Mouse (Mus musculus): ENCODE measurements around the gene Strada. TPM values are rescaled to one million over a fixed set of nuclear protein-coding genes. Genes with fewer than 3 reads are reported as not detected.
"Not testable (repeated sequence)": the region's sequence is repeated elsewhere in the genome, so short reads cannot be mapped to it uniquely, and the experiment has no call there.

The Strada gene
- polyA plus RNA-seq (2012): 2.6 and 3.1 TPM in 2 replicates

DNA sequence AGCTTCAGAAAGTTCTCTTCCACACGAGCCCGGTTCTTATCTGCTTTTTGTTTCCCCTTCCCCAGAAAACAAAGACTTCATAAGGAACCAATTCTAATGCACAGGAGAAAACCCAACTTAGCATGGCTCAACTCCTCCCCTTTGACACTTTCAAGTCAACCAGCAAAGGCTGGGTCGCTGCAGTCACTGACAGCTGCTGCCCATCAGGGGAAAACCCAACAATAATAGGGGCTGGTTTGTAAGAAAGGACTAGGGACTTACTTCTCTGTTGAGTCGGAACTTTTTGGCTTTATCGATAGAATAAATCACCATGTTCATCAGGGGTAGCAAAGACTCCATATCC is at the start of gene Strada:
Gene Strada (minus strand): TSS at position 46 of the 343 bp plus-strand sequence.
- Histone ChIP-seq H3K27me3 (ENCODE audit: control insufficient read depth) (no peaks in the 10 kb centered on the region), H3K4me1 (ENCODE audit: control insufficient read depth) (peaks cover 25% of the 10 kb centered on the region), H3K4me3 (replicated peaks) (no peak within 1 kb of the TSS), H3K36me3 (ENCODE audit: control insufficient read depth) (peaks cover 90% of the 10 kb centered on the region), H3K9me3 (ENCODE audit: control insufficient read depth, low read length) (no peaks in the 10 kb centered on the region)
- TF ChIP-seq TAL1 (IDR thresholded peaks at IDR 0.05; ENCODE audit: low read length) (no peak), GATA1 (IDR thresholded peaks at IDR 0.05; ENCODE audit: low read length) (no peak)

DNA sequence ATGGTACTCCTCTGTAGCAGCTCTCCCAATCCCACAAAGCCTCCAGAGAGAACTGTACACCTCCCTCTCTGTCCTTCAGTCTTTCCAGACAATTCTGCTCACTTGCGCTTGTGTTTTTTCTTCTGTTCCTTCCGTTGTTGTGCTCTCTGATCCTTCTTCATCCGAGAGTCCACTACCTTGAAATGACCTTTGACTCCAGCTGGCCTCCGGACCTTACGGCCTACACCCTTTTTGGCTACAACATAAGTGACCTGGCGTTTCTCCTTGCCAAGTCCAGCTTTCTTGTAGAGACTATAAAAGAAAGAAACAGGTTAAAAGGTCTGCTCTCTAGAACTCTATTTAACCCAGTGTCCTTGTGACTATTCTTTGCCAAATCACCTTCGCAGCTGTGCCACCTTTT is 47.4 kb upstream of the Strada start:
- H3K27me3 ChIP-seq (ENCODE audit: control insufficient read depth): no peaks in the 10 kb centered on the region
- H3K36me3 ChIP-seq (ENCODE audit: control insufficient read depth): peaks cover 99% of the 10 kb centered on the region
- TF ChIP-seq GATA1 (IDR thresholded peaks at IDR 0.05; ENCODE audit: low read length) (no peak), TAL1 (IDR thresholded peaks at IDR 0.05; ENCODE audit: low read length) (no peak)
- H3K9me3 ChIP-seq (ENCODE audit: control insufficient read depth, low read length): peaks cover 5% of the 10 kb centered on the region; the same call in 1 of the 2 replicates
- H3K4me3 ChIP-seq (replicated peaks): no peak overlapping the region
- peaks cover 8% of the 10 kb centered on the region for H3K4me1 ChIP-seq (ENCODE audit: control insufficient read depth)

DNA sequence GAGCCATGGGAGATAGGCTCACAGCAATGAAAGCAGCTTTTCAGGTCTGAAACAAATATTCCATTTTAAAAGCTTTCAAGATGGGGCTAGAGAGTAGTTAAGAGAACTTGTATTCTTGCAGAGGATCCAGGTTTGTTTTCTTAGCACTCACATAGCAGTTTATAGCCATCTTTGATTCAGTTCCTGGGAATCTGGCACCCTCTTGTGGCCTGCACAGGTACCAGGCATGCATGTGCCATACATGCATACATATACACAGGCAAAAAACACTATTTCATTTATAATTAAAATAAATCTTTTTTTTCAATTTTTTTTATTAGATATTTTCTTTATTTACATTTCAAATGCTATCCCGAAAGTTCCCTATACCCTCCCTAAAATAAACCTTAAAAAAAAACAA is 44.9 kb upstream of the Strada start:
- Histone ChIP-seq H3K27me3 (ENCODE audit: control insufficient read depth) (no peaks in the 10 kb centered on the region), H3K9me3 (ENCODE audit: control insufficient read depth, low read length) (peaks cover 5% of the 10 kb centered on the region; the same call in 1 of the 2 replicates), H3K4me3 (replicated peaks) (no peak overlapping the region), H3K36me3 (ENCODE audit: control insufficient read depth) (peaks cover 99% of the 10 kb centered on the region), H3K4me1 (ENCODE audit: control insufficient read depth) (no peaks in the 10 kb centered on the region)
- TF ChIP-seq GATA1 (IDR thresholded peaks at IDR 0.05; ENCODE audit: low read length): no peak
- TF ChIP-seq TAL1 (IDR thresholded peaks at IDR 0.05; ENCODE audit: low read length): no peak

DNA sequence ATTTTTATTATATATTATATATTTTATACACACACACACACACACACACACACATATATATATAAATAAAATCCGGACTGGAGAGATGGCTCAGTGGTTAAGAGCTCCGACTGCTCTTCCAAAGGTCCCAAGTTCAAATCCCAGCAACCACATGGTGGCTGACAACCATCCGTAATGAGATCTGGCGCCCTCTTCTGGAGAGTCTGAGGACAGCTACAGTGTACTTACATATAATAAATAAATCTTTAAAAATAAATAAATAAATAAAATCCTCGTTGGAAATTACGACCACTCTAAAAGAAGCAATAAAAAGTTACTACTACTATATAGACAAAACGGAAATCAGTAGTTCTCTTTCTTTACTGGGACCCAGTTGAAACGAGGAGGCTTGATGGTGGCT is 32.0 kb upstream of the Strada start:
- not testable (repeated sequence) for H3K27me3 ChIP-seq (ENCODE audit: control insufficient read depth); H3K4me3 ChIP-seq (replicated peaks); H3K4me1 ChIP-seq (ENCODE audit: control insufficient read depth); H3K9me3 ChIP-seq (ENCODE audit: control insufficient read depth, low read length)
- H3K36me3 ChIP-seq (ENCODE audit: control insufficient read depth): peaks cover 90% of the 10 kb centered on the region

DNA sequence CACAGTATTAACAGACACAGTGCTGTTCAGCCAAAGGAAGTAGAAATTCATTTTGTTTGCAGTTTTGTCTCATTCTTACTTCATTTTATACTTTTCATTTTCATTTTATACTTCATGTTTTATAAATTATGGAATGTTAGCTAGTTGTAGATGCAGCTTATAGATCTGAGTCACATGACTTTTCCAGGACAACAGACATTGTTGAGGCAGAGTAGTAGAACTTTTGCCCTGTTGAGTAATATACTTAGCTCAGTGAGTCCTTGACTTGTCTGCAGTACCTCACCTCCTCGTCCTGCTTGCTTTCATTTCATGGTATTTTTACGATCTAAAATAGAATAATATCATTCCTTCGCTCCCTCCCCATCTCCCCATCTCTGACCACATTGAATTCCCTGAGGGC is 18.6 kb upstream of the Strada start:
- TF ChIP-seq TAL1 (IDR thresholded peaks at IDR 0.05; ENCODE audit: low read length): no peak
- TF ChIP-seq GATA1 (IDR thresholded peaks at IDR 0.05; ENCODE audit: low read length): no peak
- Histone ChIP-seq H3K36me3 (ENCODE audit: control insufficient read depth) (peaks cover 33% of the 10 kb centered on the region), H3K27me3 (ENCODE audit: control insufficient read depth) (no peaks in the 10 kb centered on the region), H3K4me1 (ENCODE audit: control insufficient read depth) (peaks cover 28% of the 10 kb centered on the region), H3K4me3 (replicated peaks) (no peak overlapping the region), H3K9me3 (ENCODE audit: control insufficient read depth, low read length) (no peaks in the 10 kb centered on the region)

DNA sequence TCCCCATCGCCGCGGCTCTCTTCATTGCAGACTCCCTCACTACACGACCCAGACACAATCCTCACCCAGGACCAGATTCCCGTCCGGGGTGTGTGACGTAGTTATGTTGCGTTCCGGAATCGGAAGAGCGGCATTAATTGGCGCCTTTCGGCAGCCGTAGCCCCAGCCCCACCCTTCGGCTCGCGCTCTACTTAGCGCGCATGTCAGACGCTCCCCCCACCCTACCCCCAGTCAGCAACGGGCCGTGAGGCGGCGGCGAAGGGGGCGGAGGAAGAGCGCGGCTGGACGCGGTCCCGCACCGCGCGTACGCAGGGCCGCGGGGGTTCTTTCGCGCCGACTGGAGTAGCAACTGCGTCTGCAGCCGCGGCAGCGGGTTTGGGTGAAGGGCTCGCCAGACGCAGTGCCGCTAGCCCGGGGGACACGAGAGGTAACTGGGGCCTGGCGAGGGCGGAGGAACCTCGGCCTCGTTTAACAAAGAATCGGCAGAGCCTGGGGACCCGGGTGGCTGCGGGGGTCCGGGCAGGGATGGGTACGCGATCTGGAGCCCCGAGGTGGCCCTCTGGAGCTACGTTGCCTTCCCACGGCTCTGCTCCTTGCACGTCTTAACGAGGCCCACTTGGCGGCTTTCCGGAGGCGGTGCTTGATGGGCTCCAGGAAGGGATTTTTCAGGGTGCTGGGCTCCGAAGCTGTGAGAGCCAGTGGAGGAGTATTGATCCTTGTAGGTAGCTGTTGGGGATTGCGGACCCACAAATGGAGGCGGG is 14.9 kb upstream of the Strada start, which contains the start of gene Ddx42:
Gene Ddx42 (plus strand): TSS at position 197 of the 761 bp plus-strand sequence.
- Histone ChIP-seq H3K36me3 (ENCODE audit: control insufficient read depth) (peaks cover 32% of the 10 kb centered on the region), H3K27me3 (ENCODE audit: control insufficient read depth) (no peaks in the 10 kb centered on the region), H3K4me3 (replicated peaks) (peak within 1 kb of the TSS; percentile 89), H3K9me3 (ENCODE audit: control insufficient read depth, low read length) (no peaks in the 10 kb centered on the region), H3K4me1 (ENCODE audit: control insufficient read depth) (peaks cover 43% of the 10 kb centered on the region)
- TF ChIP-seq TAL1 (IDR thresholded peaks at IDR 0.05; ENCODE audit: low read length) (no peak), GATA1 (IDR thresholded peaks at IDR 0.05; ENCODE audit: low read length) (no peak)

DNA sequence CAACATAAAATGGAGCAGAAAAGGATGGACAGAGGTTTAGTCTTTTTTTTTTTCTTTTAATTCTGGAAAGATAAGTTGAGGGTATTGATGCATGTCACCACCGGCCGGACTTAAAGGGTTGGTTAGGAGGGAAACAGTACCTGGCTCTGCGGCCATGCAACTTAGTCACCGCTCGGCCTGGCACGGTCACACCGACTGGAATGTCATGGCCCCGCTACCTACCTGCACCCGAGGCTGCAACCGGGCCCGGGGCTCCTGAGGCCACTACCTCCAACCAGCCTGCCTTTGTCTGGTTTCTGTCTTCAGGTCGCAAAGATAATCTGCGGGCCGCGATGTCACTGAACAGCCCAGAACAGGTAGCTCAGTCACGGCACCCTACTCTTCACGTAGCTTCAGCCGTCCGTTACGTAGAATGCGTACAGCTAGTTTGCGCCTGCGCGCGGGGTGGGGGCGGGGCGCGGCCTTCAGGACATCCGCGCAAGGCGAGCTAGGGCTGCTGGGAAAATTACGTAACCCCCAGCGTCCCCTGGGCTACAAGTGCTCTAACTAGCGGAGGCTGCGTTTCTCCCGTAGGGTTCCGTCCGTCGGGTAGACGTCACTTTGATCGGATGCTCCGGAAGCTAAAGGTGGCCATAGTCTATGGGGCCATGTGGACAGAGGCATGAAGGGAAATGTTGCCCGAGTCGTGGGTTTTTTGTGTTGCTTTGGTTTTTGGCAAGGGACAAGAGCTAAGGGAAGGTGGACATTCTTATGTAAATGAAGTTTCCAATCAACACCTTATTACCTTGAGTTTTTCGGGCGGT is 14.2 kb upstream of the Strada start, which contains the start of gene Ccdc47:
Gene Ccdc47 (minus strand): TSS at position 418 of the 803 bp plus-strand sequence.
- H3K9me3 ChIP-seq (ENCODE audit: control insufficient read depth, low read length): no peaks in the 10 kb centered on the region
- H3K4me1 ChIP-seq (ENCODE audit: control insufficient read depth): peaks cover 43% of the 10 kb centered on the region
- no peaks in the 10 kb centered on the region for H3K27me3 ChIP-seq (ENCODE audit: control insufficient read depth)
- H3K36me3 ChIP-seq (ENCODE audit: control insufficient read depth): peaks cover 40% of the 10 kb centered on the region
- peak within 1 kb of the TSS; percentile 89 for H3K4me3 ChIP-seq (replicated peaks)
- TF ChIP-seq TAL1 (IDR thresholded peaks at IDR 0.05; ENCODE audit: low read length) (no peak), GATA1 (IDR thresholded peaks at IDR 0.05; ENCODE audit: low read length) (no peak)

DNA sequence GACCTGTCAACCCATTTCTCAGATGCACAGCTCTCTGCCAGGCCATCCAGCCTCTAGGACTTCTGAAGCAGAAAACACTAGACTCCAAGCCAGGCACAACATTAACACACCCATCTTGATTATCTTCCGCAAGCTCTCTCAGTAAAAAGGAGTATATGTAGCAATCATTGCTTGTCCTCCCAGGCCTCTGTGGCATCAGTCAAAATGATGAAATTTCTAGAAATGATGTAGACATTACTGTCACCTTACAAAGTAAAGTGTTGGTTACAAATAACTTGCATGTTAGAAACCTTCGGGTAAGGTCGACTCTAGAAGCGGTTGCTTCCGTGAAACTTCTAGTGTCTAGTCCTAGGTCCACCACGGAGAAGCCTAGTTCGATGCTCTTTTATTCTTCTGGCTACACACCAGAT is 13.5 kb upstream of the Strada start:
- no peak for TF ChIP-seq GATA1 (IDR thresholded peaks at IDR 0.05; ENCODE audit: low read length)
- no peak for TF ChIP-seq TAL1 (IDR thresholded peaks at IDR 0.05; ENCODE audit: low read length)
- H3K4me3 ChIP-seq (replicated peaks): peak overlapping the region; percentile 89
- H3K4me1 ChIP-seq (ENCODE audit: control insufficient read depth): peaks cover 38% of the 10 kb centered on the region
- no peaks in the 10 kb centered on the region for H3K27me3 ChIP-seq (ENCODE audit: control insufficient read depth)
- peaks cover 41% of the 10 kb centered on the region for H3K36me3 ChIP-seq (ENCODE audit: control insufficient read depth)
- H3K9me3 ChIP-seq (ENCODE audit: control insufficient read depth, low read length): no peaks in the 10 kb centered on the region

DNA sequence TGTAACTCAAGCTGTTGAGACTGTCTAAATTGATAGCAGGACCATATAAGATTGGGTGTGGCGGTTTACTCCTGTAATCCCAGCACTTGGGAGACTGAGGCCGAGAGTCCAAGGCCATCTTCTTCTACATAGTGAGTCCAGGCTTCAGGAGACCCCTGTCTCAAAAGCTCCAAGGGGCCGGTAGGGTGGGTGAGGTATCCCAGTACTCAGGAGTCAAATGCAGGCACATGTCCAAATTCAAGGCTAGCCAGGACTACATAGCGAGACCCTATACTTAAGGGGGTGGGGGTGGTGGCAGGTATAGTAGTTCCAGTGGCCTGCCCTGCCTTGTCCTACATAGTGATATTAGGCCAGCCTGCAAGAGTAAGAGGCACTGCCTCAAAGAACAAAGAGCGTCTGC is 12.9 kb upstream of the Strada start:
- Histone ChIP-seq H3K9me3 (ENCODE audit: control insufficient read depth, low read length) (no peaks in the 10 kb centered on the region), H3K4me3 (replicated peaks) (peak overlapping the region; percentile 89), H3K4me1 (ENCODE audit: control insufficient read depth) (peaks cover 38% of the 10 kb centered on the region), H3K36me3 (ENCODE audit: control insufficient read depth) (peaks cover 44% of the 10 kb centered on the region), H3K27me3 (ENCODE audit: control insufficient read depth) (no peaks in the 10 kb centered on the region)
- TF ChIP-seq TAL1 (IDR thresholded peaks at IDR 0.05; ENCODE audit: low read length): no peak
- TF ChIP-seq GATA1 (IDR thresholded peaks at IDR 0.05; ENCODE audit: low read length): no peak

Data from erythroblast, embryonic 14.5 days (primary cell).